Mouse (Mus musculus): ENCODE measurements around the gene Gm20458.

GRCm38 (mm10) chr2:164432541-164433191, 28.1 kb upstream of the Gm20458 start:
- no peak for TF ChIP-seq POLR2A (IDR thresholded peaks at IDR 0.05; ENCODE audit: low read depth, low read length)
- no peak for TF ChIP-seq CTCF (conservative IDR thresholded peaks at IDR 0.05; ENCODE audit: insufficient read depth, insufficient read length, low read depth, low read length)

Measured in kidney, adult 2 months (tissue).